Mouse (Mus musculus): ENCODE measurements around the gene Cactin.

Gene Cactin

GRCm38 (mm10) chr10:81320550-81321347 is at the start of gene Cactin:
Cactin (plus strand) TSS chr10:81321103.
- DNase-seq (ENCODE audit: low read depth, low spot score), result peak; percentile 100

GRCm38 (mm10) chr10:81272356-81272755 is 48.5 kb upstream of the Cactin start:
- DNase-seq (ENCODE audit: low read depth, low spot score), result no peak

GRCm38 (mm10) chr10:81273842-81274241 is 47.1 kb upstream of the Cactin start:
- no peak for DNase-seq (ENCODE audit: low read depth, low spot score)

- no peak for DNase-seq (ENCODE audit: low read depth, low spot score)
These were observed 43.2 kb upstream of the Cactin start for GRCm38 (mm10) chr10:81277676-81278075.

- DNase-seq (ENCODE audit: low read depth, low spot score), result no peak
These were observed 41.4 kb upstream of the Cactin start for GRCm38 (mm10) chr10:81279496-81279895.

GRCm38 (mm10) chr10:81284189-81284588 is 36.7 kb upstream of the Cactin start:
- DNase-seq (ENCODE audit: low read depth, low spot score), result no peak

- no peak for DNase-seq (ENCODE audit: low read depth, low spot score)
These were observed 36.2 kb upstream of the Cactin start for GRCm38 (mm10) chr10:81284719-81285118.

GRCm38 (mm10) chr10:81285694-81286450 is 35.0 kb upstream of the Cactin start:
- peak; percentile 93 for DNase-seq (ENCODE audit: low read depth, low spot score)

- DNase-seq (ENCODE audit: low read depth, low spot score), result no peak
These were observed 34.3 kb upstream of the Cactin start for GRCm38 (mm10) chr10:81286586-81286985.

- DNase-seq (ENCODE audit: low read depth, low spot score), result peak; percentile 58
These were observed 33.3 kb upstream of the Cactin start for GRCm38 (mm10) chr10:81287513-81288157.

- DNase-seq (ENCODE audit: low read depth, low spot score), result peak; percentile 50
These were observed 32.3 kb upstream of the Cactin start for GRCm38 (mm10) chr10:81288601-81289000.

GRCm38 (mm10) chr10:81289278-81289677 is 31.6 kb upstream of the Cactin start:
- DNase-seq (ENCODE audit: low read depth, low spot score), result peak; percentile 83

- DNase-seq (ENCODE audit: low read depth, low spot score), result no peak
These were observed 31.1 kb upstream of the Cactin start for GRCm38 (mm10) chr10:81289811-81290210.

GRCm38 (mm10) chr10:81290698-81291460 is 30.0 kb upstream of the Cactin start:
- DNase-seq (ENCODE audit: low read depth, low spot score), result no peak

- no peak for DNase-seq (ENCODE audit: low read depth, low spot score)
These were observed 29.3 kb upstream of the Cactin start, which contains the start of gene Tjp3 for GRCm38 (mm10) chr10:81291511-81292104. Tjp3 (minus strand) TSS chr10:81291581.

GRCm38 (mm10) chr10:81292554-81293333 is 28.2 kb upstream of the Cactin start, which contains the start of gene Pip5k1c:
Pip5k1c (plus strand) TSS chr10:81292963.
- DNase-seq (ENCODE audit: low read depth, low spot score), result peak; percentile 100

- no peak for DNase-seq (ENCODE audit: low read depth, low spot score)
These were observed 27.4 kb upstream of the Cactin start for GRCm38 (mm10) chr10:81293334-81294030.

GRCm38 (mm10) chr10:81294442-81294841 is 26.5 kb upstream of the Cactin start:
- no peak for DNase-seq (ENCODE audit: low read depth, low spot score)

GRCm38 (mm10) chr10:81295185-81295584 is 25.7 kb upstream of the Cactin start:
- DNase-seq (ENCODE audit: low read depth, low spot score), result no peak

GRCm38 (mm10) chr10:81297246-81297645 is 23.7 kb upstream of the Cactin start:
- DNase-seq (ENCODE audit: low read depth, low spot score), result no peak
